Mouse (Mus musculus): ENCODE data around the gene Lrrk1. TPM values are rescaled to one million over a fixed set of nuclear protein-coding genes. Genes with fewer than 3 reads are reported as not detected.
A peak's percentile ranks its signal among the peaks of the same experiment; 100 is the strongest.

Gene Lrrk1
- polyA plus RNA-seq, 1 experiment = 76.4 TPM

DNA sequence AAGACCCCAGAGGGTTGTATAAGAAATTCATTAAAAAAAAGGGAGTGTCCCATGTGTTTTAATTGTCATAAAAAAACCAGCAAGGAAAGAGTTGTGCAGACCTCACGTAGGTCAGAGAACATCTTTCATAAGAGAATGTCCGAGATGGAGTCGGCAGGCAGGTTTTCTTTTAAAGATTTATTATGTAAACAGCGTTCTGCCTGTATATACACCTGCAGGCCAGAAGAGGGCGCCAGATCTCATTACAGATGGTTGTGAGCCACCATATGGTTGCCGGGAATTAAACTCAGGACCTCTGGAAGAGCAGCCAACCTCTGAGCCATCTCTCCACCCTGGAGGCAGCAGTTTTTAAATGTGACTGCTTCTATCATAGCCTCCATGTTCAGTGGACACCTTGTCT, 116.9 kb downstream of the Lrrk1 start:
- DNase-seq = no peak
- 70% methylated on average over 6 of the region's 6 CpGs for WGBS

DNA sequence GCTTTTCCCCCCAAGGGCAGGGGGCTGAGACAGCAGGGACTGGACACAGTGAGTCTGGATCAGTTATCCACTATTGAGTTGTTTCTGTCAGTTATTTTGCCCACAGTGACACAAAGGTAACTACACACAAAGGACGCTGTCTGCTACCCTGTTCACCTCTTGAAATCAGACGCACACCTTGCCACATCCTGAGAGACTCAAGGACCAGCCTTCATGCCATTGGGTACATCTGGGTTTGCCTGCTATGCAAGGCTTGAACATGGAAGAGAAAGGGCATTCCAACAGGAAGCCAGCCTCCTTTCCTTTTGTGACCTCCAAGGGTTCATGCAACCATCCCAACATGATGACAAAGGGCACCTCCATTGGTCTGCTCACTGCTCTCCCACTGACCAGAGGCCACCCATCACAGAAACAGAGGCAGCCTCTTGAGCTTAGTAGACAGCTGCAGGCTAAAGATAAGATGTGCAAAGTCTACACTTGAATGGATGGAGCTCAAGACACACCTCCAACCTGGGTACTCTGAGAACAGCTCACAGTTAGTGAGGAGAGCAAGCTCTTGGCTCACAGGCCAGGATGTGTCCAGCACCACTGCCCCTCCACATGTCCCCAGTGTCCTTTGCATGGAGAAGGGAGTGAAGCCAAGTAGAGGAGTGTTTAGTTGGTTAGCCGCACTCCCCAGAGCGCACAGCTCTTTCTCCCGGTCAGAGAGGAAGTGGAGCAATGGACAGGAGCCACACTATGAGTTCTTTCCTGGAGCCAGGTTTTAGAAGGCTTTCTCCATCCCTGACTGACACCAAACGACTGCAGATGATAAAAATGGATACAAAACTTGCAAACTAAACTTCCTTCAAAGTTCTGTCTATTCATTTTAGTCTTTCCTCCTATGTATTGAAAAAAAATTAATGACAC, 121.0 kb downstream of the Lrrk1 start:
- 82% methylated on average over 6 of the region's 6 CpGs for WGBS
- no peaks in the 10 kb centered on the region for H3K4me1 ChIP-seq (ENCODE audit: control insufficient read depth, insufficient read depth, low read length)
- no peak overlapping the region for H3K4me3 ChIP-seq (replicated peaks; ENCODE audit: extremely low read depth, low read depth, low read length)
- TF ChIP-seq CTCF (IDR thresholded peaks at IDR 0.05; ENCODE audit: insufficient read depth, low read length) = no peak
- DNase-seq = no peak

More for the DNA sequence above, 116.9 kb downstream of the Lrrk1 start:
- TF ChIP-seq POLR2A (IDR thresholded peaks at IDR 0.05; ENCODE audit: borderline replicate concordance, extremely low read depth, low read depth, low read length) (no peak), CTCF (IDR thresholded peaks at IDR 0.05; ENCODE audit: insufficient read depth, low read length) (0 out of 2 replicates have a peak, but pooled peaks have one; percentile 8)
- H3K4me1 ChIP-seq (ENCODE audit: control insufficient read depth, insufficient read depth, low read length) = no peaks in the 10 kb centered on the region
- no peak overlapping the region for H3K4me3 ChIP-seq (replicated peaks; ENCODE audit: extremely low read depth, low read depth, low read length)

DNA sequence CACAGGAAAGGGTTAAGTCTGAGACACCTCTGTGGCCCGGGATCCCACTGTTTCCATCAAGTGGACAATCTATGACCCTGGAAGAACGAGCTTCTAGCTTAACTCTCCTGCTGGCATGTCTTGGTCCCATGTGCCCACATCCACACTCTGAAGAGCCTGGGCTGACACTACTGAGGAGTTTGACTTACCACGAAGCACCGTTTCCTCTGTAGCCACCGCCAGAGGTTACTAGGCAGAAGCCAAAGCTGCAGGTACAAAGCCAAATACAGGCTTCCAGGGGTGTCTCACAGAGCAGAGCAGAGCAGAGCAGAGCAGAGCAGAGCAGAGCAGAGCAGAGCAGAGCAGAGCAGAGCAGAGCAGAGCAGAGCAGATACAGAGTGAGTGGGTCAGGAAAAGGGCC, 124.7 kb downstream of the Lrrk1 start:
- Histone ChIP-seq H3K4me1 (ENCODE audit: control insufficient read depth, insufficient read depth, low read length) (no peaks in the 10 kb centered on the region), H3K4me3 (replicated peaks; ENCODE audit: extremely low read depth, low read depth, low read length) (no peak overlapping the region)
- DNase-seq = no peak
- TF ChIP-seq CTCF (IDR thresholded peaks at IDR 0.05; ENCODE audit: insufficient read depth, low read length) = no peak
- no peak for TF ChIP-seq POLR2A (IDR thresholded peaks at IDR 0.05; ENCODE audit: borderline replicate concordance, extremely low read depth, low read depth, low read length)
- WGBS = 56% methylated on average over 5 of the region's 5 CpGs

DNA sequence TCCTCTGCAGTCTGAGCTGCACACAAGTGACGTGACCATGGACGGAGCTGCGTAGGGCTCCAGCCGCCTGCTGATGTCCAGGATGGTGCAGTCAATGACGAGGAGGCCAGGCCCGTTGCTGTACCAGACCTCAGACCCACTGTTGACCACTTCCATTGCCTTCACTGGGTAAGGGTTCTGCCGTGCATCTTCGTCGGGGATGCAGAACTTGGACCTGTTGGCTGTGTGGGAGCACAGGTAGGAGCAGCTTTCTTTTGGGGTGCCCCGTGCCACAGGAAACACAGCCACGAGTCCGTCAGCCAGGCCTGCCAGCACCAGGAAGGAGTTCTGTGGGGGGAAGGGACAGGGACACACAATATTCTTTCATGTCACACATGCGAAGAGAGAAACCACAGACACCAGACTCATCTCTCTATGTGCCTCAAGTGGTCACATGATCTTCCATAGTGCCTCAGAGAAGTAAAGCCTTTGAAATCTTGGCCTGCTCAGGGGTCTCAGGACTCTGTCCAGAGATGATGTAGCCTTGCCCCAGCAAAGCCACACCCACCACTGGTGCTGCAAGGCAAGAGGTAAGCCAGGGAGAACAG, 125.5 kb downstream of the Lrrk1 start:
- DNase-seq = no peak
- TF ChIP-seq POLR2A (IDR thresholded peaks at IDR 0.05; ENCODE audit: borderline replicate concordance, extremely low read depth, low read depth, low read length) (no peak), CTCF (IDR thresholded peaks at IDR 0.05; ENCODE audit: insufficient read depth, low read length) (no peak)
- H3K4me3 ChIP-seq (replicated peaks; ENCODE audit: extremely low read depth, low read depth, low read length) = no peak overlapping the region
- whole genome bisulfite sequencing = 91% methylated on average over 13 of the region's 13 CpGs
- no peaks in the 10 kb centered on the region for H3K4me1 ChIP-seq (ENCODE audit: control insufficient read depth, insufficient read depth, low read length)

DNA sequence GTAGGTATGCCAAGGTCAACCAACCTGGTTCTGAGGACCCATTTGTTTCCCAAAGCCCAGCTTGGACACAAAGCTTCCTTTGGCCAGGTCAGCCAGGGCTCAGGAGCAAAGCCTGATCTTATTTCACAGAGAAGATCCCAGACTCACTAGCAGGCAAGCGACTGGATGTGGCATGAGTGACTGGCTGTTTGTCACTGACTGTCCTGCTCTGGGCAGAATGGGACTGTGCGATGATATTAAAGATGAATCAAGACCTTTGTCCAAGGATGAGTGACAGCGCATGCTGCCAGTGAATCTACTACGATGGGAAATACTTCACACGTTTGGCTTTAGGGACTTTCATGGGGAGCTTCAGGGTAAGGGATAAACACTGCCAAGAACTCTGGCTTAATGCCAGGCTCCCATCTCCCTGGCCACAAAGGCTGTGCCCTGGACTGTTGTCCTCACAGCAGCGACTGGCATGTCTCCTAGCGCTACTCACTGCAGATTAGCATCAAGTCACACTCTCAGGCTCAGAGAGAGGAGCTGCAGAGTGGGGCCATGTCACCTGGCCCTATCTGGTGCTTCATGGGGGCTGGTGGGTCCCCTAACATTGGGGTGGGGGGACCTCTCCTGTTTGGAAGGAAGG, 127.3 kb downstream of the Lrrk1 start:
- WGBS = 57% methylated on average over 7 of the region's 7 CpGs
- TF ChIP-seq CTCF (IDR thresholded peaks at IDR 0.05; ENCODE audit: insufficient read depth, low read length) (no peak), POLR2A (IDR thresholded peaks at IDR 0.05; ENCODE audit: borderline replicate concordance, extremely low read depth, low read depth, low read length) (no peak)
- Histone ChIP-seq H3K4me1 (ENCODE audit: control insufficient read depth, insufficient read depth, low read length) (no peaks in the 10 kb centered on the region), H3K4me3 (replicated peaks; ENCODE audit: extremely low read depth, low read depth, low read length) (no peak overlapping the region)
- no peak for DNase-seq

DNA sequence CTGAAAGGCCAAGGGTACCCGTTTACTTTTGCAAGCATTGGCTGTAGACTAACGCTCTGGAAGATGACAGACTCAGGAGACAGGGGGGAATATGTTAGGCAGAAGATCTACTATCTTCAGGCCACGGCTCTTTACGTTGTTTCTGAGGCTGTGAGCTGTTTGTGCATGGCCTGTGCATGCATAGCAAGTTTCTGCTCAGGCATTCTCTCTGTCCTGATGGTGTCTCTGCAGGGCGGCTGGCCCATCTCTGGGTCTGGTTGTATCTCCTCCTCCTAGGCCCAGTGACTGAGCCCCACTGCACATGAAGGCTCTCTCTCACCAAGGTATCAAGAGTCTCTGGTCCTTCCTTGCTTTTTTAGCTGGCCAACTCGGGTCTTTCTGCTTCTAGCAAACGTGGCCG, 127.9 kb downstream of the Lrrk1 start:
- H3K4me3 ChIP-seq (replicated peaks; ENCODE audit: extremely low read depth, low read depth, low read length) = no peak overlapping the region
- no peaks in the 10 kb centered on the region for H3K4me1 ChIP-seq (ENCODE audit: control insufficient read depth, insufficient read depth, low read length)
- no peak for DNase-seq
- TF ChIP-seq CTCF (IDR thresholded peaks at IDR 0.05; ENCODE audit: insufficient read depth, low read length) (no peak), POLR2A (IDR thresholded peaks at IDR 0.05; ENCODE audit: borderline replicate concordance, extremely low read depth, low read depth, low read length) (no peak)
- 93% methylated on average over 8 of the region's 8 CpGs for WGBS

DNA sequence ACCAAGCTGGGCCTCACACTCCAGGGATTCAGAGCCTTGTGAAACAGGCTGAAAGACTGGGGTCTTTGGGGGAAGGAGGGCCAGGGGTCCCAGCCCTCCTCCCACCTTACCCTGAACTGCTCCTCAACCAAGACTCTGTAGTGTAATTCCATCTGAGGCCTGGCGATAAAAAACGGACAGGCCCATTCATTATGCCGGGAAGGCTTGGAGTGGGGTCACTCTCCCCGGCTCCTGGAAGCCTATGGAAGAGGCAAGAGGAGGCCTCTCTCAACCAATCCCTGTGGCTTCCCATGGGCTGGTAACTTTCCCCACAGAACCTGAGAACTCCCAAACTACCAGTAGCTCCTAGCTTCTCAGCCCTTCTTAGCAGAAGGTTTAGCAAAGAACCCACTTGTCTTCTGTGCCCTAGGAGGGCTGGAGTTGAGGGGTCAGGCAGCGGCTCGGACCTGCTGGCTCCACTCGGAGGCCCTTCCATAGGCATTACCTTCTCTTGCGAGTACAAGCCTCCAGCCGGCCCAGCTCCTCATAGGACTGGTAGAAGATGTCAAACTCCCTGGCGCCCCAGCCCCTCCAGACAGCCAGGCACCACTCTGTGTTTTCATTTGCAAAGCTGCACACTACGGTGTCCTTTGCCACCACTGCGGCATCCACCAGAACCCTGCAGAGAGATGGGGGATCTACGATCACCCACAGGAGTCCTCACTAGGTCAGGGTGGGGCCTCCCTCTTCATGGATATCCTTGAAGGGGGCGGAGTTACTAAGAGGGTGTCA, 128.5 kb downstream of the Lrrk1 start:
- DNase-seq = no peak
- Histone ChIP-seq H3K4me3 (replicated peaks; ENCODE audit: extremely low read depth, low read depth, low read length) (no peak overlapping the region), H3K4me1 (ENCODE audit: control insufficient read depth, insufficient read depth, low read length) (no peaks in the 10 kb centered on the region)
- TF ChIP-seq POLR2A (IDR thresholded peaks at IDR 0.05; ENCODE audit: borderline replicate concordance, extremely low read depth, low read depth, low read length) = no peak
- TF ChIP-seq CTCF (IDR thresholded peaks at IDR 0.05; ENCODE audit: insufficient read depth, low read length) = no peak
- WGBS = 87% methylated on average over 14 of the region's 14 CpGs

DNA sequence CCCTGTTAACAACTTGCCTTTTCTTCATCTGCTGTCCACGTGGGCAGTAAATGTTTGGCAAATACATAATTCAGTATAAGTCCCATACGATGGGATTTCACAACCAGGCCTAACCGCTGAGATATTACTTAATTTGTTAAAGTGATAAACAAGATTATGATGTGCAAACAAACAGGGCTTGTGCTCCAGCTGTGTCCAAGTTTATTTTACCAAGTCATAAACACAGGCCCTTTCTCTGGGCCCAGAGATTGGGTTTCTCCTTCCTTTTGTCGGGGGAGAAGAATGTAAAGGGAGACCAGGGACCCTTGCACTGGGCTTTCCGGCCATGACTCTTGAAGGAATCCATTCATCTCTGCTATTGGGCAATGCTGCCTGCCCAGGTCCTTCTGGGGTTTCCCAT, 129.2 kb downstream of the Lrrk1 start:
- no peaks in the 10 kb centered on the region for H3K4me1 ChIP-seq (ENCODE audit: control insufficient read depth, insufficient read depth, low read length)
- WGBS = 53% methylated on average over 5 of the region's 5 CpGs
- no peak for TF ChIP-seq POLR2A (IDR thresholded peaks at IDR 0.05; ENCODE audit: borderline replicate concordance, extremely low read depth, low read depth, low read length)
- TF ChIP-seq CTCF (IDR thresholded peaks at IDR 0.05; ENCODE audit: insufficient read depth, low read length) = no peak
- H3K4me3 ChIP-seq (replicated peaks; ENCODE audit: extremely low read depth, low read depth, low read length) = no peak overlapping the region
- DNase-seq = no peak

DNA sequence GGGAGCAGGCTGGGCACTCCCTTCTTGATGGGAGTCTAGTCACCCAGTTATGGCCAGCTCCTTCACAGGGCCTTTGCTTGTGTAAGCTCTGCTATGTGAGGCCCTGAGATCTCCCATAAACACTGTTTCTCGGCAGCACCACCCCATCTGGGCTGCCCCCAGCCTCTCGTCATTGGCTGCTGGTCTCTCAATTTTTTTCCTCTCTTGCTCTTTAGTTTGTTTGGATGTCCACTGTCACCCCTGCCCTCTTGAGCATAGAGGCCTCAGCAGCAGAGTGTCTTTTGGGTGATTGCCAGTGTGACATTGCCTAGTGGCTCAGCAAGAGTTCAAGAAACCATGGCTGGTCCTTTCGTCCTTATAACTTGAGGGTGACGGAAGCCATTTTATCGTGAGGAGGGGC, 130.9 kb downstream of the Lrrk1 start:
- no peak for TF ChIP-seq CTCF (IDR thresholded peaks at IDR 0.05; ENCODE audit: insufficient read depth, low read length)
- no peak for TF ChIP-seq POLR2A (IDR thresholded peaks at IDR 0.05; ENCODE audit: borderline replicate concordance, extremely low read depth, low read depth, low read length)
- WGBS = 72% methylated on average over 5 of the region's 5 CpGs
- H3K4me1 ChIP-seq (ENCODE audit: control insufficient read depth, insufficient read depth, low read length) = no peaks in the 10 kb centered on the region
- H3K4me3 ChIP-seq (replicated peaks; ENCODE audit: extremely low read depth, low read depth, low read length) = no peak overlapping the region
- no peak for DNase-seq
